Mouse (Mus musculus) lung, embryonic 15.5 days (tissue): ENCODE data around the gene Ins2. TPM values are rescaled to one million over a fixed set of nuclear protein-coding genes. Genes with fewer than 3 reads are reported as not detected.

Experiments
- ATAC-seq: fragments of 200-750 bp; cut with Nextera tagmentation; 2 replicates; pipeline ENCODE4 v1.8.0; 2017; ENCODE audit warnings: moderate number of reproducible peaks, borderline replicate concordance; ENCODE audit not compliant: low FRiP score, low TSS enrichment; ENCODE audit errors: extremely low read depth
- H3K27ac ChIP-seq: fragments of 300-500 bp; sonication (generic); 2 replicates; pipeline ENCODE4 v1.5.1; 2015; ENCODE audit warnings: moderate library complexity, mild to moderate bottlenecking, inconsistent platforms
- H3K27me3 ChIP-seq: fragments of 300-500 bp; sonication (generic); 2 replicates; pipeline ENCODE4 v1.6.1; 2015; ENCODE audit warnings: inconsistent platforms
- H3K36me3 ChIP-seq: fragments of 300-500 bp; sonication (generic); 2 replicates; pipeline ENCODE4 v1.6.1; 2015; ENCODE audit warnings: inconsistent platforms
- H3K4me1 ChIP-seq: fragments of 300-500 bp; sonication (generic); 2 replicates; pipeline ENCODE4 v1.6.1; 2015; ENCODE audit warnings: inconsistent platforms
- H3K4me2 ChIP-seq: fragments of 300-500 bp; sonication (generic); 2 replicates; pipeline ENCODE4 v1.6.1; 2015; ENCODE audit warnings: inconsistent platforms, mild to moderate bottlenecking, moderate library complexity
- H3K4me3 ChIP-seq: fragments of 300-500 bp; sonication (generic); 2 replicates; pipeline ENCODE4 v1.5.1; 2015; ENCODE audit warnings: mild to moderate bottlenecking, inconsistent platforms
- H3K9ac ChIP-seq: fragments of 300-500 bp; sonication (generic); 2 replicates; pipeline ENCODE4 v1.6.1; 2015; ENCODE audit warnings: inconsistent platforms
- H3K9me3 ChIP-seq: fragments of 300-500 bp; sonication (generic); 2 replicates; pipeline ENCODE4 v1.6.1; 2016; ENCODE audit warnings: inconsistent platforms
- WGBS: fragments of 180-500 bp; shearing (Covaris S2); methylation state at CpG from one replicate; pipeline ENCODE4 v1.1.7; 2015; 5-methylcytosine and 5-hydroxymethylcytosine counted together
- microRNA counts: library from miRNA; unstranded; fragments of <30 nt; microRNA quantifications from one replicate; lab custom pipeline; 2016
- microRNA-seq: library from miRNA; unstranded; fragments of <30 nt; microRNA quantifications from one replicate; pipeline ENCODE4, GENCODE M21; 2016
- polyA plus RNA-seq: library from polyadenylated mRNA; unstranded; fragments of >200 nt; fragmentation: Nextera tagmentation; extraction: Ambion mirVana; gene quantifications from 2 replicates; pipeline ENCODE4 v1.2.1, GENCODE M21; 2015

Ins2 gene
- polyA plus RNA-seq, 1 experiment from 2014 or later = not detected

DNA sequence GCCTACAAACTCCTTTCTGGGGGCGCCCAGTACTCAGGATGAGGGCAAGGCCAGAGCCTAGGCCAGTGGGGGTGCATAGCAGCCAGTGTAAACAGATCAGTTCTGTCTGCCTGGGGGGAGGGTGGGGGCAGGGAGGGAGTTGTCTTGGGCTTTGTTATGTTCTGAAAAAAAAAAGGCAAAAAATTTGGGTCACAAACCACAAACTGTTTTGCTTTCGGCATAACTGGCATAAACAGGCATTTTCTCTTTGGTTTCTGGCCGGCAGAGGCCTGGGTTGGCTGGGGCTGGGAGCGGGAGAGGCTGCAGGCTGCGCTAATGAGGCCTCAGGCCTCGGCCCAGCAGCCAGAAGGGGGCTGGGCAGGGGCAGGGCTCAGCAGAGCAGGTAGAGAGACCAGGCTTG lies 96.5 kb downstream of the Ins2 start:
- Histone ChIP-seq H3K9ac (no peak overlapping the region), H3K4me1 (peaks cover 2% of the 10 kb centered on the region; the same call in 1 of the 2 replicates), H3K4me2 (no peak overlapping the region), H3K27ac (no peak overlapping the region), H3K27me3 (no peaks in the 10 kb centered on the region), H3K4me3 (no peak overlapping the region), H3K36me3 (no peaks in the 10 kb centered on the region), H3K9me3 (no peaks in the 10 kb centered on the region)
- ATAC-seq = no peak
- WGBS = 27% methylated on average over 6 of the region's 6 CpGs

DNA sequence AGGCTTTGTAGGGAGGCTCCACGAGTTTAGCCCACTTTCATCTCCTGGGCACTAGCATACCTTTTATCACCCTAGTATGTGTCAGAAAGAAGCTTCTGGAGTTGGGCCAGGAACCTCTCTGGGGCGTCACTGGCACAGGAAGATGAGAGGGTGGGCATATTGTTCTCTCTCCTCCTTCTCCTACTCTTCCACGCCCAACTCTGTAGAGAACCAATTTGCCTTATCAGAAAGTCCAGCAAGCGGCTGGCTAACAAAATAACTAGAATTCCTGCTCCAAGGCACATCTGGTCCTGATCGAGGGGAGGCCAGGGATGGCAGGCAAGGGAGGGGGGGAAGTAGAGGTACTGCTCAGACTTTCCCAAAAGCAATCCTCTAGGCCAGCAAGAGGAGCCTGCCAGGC lies 98.1 kb downstream of the Ins2 start:
- Histone ChIP-seq H3K9me3 (no peaks in the 10 kb centered on the region), H3K9ac (no peak overlapping the region), H3K4me3 (no peak overlapping the region), H3K27ac (no peak overlapping the region), H3K4me2 (no peak overlapping the region), H3K36me3 (no peaks in the 10 kb centered on the region), H3K27me3 (no peaks in the 10 kb centered on the region), H3K4me1 (peaks cover 2% of the 10 kb centered on the region; the same call in 1 of the 2 replicates)
- no peak for ATAC-seq
- WGBS = 7% methylated on average over 5 of the region's 5 CpGs

DNA sequence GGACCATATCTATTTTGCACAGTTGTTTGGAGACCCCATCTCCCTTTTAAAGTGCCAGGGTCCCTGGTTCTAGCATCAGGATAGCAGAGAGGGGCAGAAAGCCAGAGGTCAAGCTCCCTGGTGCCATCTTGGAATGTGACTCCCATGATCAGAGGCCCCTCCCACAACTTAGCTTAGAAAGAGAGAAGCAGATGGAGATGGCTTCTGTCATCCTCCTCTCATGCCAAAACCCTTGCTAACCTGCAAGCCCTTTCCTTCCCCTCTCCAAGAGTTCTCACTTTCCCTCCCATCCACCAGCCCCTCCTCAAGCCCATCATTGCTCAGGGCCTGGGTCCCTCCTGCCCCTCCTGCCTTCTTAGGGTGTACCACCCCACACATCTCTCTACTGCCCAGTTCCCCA lies 107.0 kb downstream of the Ins2 start:
- 0 out of 2 replicates have a peak, but pooled peaks cover 4% of the 10 kb centered on the region for H3K4me1 ChIP-seq
- H3K4me3 ChIP-seq = no peak overlapping the region
- no peak overlapping the region for H3K4me2 ChIP-seq
- no peak for ATAC-seq
- H3K27ac ChIP-seq = no peak overlapping the region
- H3K27me3 ChIP-seq = no peaks in the 10 kb centered on the region
- no peaks in the 10 kb centered on the region for H3K36me3 ChIP-seq
- no peak overlapping the region for H3K9ac ChIP-seq
- H3K9me3 ChIP-seq = no peaks in the 10 kb centered on the region

DNA sequence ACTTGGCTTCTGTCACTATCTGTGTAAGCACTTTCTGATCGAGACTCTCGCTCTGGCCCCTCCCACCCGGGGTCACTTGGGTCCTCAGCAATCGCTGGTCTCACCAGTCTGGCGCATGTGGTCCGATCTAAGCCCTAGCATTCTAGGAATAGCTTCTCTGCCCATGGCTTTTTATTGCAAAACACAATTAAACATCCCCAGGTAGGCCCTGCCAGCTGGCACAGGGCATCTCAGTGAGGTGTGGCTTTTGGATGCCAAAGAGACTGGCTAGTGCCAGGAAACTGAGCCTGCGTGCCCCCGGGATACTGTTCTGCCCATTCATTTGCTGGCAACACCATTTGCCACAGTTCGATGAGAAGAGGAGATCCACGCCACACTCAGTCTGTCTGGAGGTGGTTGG lies 112.5 kb downstream of the Ins2 start:
- 71% methylated on average over 10 of the region's 10 CpGs for WGBS
- no peak overlapping the region for H3K9ac ChIP-seq
- no peak for ATAC-seq
- H3K9me3 ChIP-seq = no peaks in the 10 kb centered on the region
- H3K4me3 ChIP-seq = no peak overlapping the region
- no peak overlapping the region for H3K4me2 ChIP-seq
- H3K4me1 ChIP-seq = no peaks in the 10 kb centered on the region
- H3K27ac ChIP-seq = no peak overlapping the region
- H3K27me3 ChIP-seq = no peaks in the 10 kb centered on the region
- H3K36me3 ChIP-seq = no peaks in the 10 kb centered on the region

DNA sequence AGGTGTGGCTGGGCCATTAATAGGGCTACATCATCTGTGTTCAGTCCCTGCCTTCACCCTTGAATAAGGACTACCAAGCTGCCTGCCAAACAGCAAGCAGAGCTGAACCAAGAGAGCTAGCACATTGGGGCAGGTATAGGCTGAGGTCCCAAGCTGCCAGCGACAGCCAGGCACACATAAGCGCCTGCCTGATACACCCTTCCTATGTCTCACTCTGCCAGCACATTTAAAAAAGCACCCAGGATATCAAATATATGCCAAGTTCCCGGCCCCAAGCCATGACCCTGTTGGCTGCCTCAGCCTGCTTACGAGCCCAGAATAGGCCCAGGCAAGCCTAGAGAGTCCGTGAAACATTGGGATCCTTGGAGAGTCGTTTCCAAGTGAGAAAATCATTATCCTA lies 113.4 kb downstream of the Ins2 start:
- H3K36me3 ChIP-seq = no peaks in the 10 kb centered on the region
- no peaks in the 10 kb centered on the region for H3K4me1 ChIP-seq
- no peak overlapping the region for H3K4me2 ChIP-seq
- no peaks in the 10 kb centered on the region for H3K9me3 ChIP-seq
- no peak for ATAC-seq
- no peak overlapping the region for H3K9ac ChIP-seq
- WGBS = 71% methylated on average over 6 of the region's 6 CpGs
- H3K27ac ChIP-seq = no peak overlapping the region
- no peaks in the 10 kb centered on the region for H3K27me3 ChIP-seq
- no peak overlapping the region for H3K4me3 ChIP-seq

MicroRNAs within 50 kb of the gene (microRNA counts, 519-probe panel; counts per million panel counts)
- 2,242 counts per million, percentile 31 among the panel's probes with 10 or more counts for microRNA mmu-miR-483 (lab: Ali Mortazavi, UCI)

Small RNA genes within 50 kb of the gene (microRNA-seq; reads per million reads assigned to microRNA genes)
- 833 reads per million, percentile 74 among the genes with 10 or more reads in this experiment for gene Mir483

Other genes starting within 250 kb of the Ins2 start
- gene Tnnt3, start 244.5 kb downstream of the Ins2 start, polyA plus RNA-seq = 2.5 and 5.1 TPM in 2 replicates
- gene Mrpl23, start 210.7 kb downstream of the Ins2 start, polyA plus RNA-seq = 22.8 and 28.3 TPM in 2 replicates
- 536 and 550 TPM in 2 replicates for gene Igf2, start 76.6 kb downstream of the Ins2 start, polyA plus RNA-seq
- 0.06 and 0.08 TPM in 2 replicates for gene Gm49394, start 73.4 kb downstream of the Ins2 start, polyA plus RNA-seq
- 0.93 and 2.6 TPM in 2 replicates for gene Th, start 187.7 kb upstream of the Ins2 start, polyA plus RNA-seq
- 3.4 and 3.5 TPM in 2 replicates for gene Ascl2, start 225.9 kb upstream of the Ins2 start, polyA plus RNA-seq